Mouse (Mus musculus) embryonic stem cell, embryonic (primary cell): ENCODE data around the gene Clptm1.

Experiments
- CTCF ChIA-PET, 4 experiments: fragments of 300-600 bp in 2 of 4; fragments of 350-600 bp in 2 of 4; sonication (Branson Sonifier 250); formaldehyde crosslinking; loops; one replicate each; lab custom pipeline; 2022; ENCODE audit warnings: inconsistent platforms in 2 of 4; lab: Charles Lee
- POLR2A ChIA-PET, 4 experiments: fragments of 300-600 bp in 2 of 4; fragments of 350-600 bp in 2 of 4; sonication (Branson Sonifier 250); formaldehyde crosslinking; loops; one replicate each; lab custom pipeline; 2022; ENCODE audit warnings: antibody characterized with exemption in 4 of 4, inconsistent platforms in 1 of 4; lab: Charles Lee

The Clptm1 gene

DNA sequence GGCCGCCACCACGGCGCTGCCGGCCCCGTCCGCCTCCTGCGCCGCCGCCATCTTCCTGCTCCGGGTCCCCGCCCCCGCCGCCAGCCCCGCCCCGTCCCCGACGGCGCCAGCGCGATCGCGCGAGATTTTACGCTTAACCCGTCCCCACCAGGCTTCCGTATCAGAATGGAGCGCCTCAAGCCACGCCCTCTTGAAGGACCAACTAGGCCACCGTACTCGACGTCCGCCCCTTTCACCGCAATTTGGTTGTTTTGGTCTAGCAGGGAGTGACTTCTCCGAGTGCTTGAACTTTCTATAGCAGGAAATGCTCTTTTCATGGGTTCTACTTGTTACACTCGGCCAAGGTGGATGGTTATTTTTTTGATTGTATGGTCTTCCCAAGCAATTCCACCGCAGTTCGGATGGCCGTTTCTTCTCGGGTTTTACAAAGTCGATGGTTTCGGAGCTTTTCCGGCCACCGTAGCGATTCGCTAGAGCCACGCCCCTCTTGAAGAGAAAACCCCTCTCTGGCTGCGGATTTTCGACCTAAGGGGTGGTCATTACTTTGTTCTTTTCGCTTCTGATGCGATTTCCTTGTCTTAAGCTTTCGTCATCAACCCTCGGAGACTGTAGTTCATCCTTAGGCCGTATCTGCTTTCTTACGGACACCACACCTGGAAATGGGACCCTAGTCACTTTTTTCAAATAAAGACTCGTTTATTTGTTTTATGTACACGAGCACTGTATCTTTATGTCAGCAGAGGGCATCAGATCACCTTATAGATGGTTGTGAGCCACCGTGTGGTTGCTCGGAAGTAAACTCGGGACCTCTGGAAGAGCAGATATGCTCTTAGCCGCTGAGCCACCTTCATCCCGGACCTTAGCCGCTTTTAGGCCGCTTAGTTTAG, at the start of gene Clptm1:
TSS of gene Clptm1 (minus strand) at position 79 of the 887 bp plus-strand sequence.
- ChIA-PET POLR2A (interaction anchor here in 3 of 4 experiments (0.6 to 10.9 kb wide), 46 partner anchors 9 to 191 kb away, joined by 3 to 314 read pairs (median 4); partner anchors contain the start of genes Apoe (in 3 of the 3), Apoc1 (in 2 of the 3), Tomm40 (in 2 of the 3) and Bcam (in 1 of the 3)), CTCF (interaction anchor here (0.5 to 5.5 kb wide), 27 partner anchors 9 to 551 kb away, joined by 3 to 156 read pairs (median 3); partner anchors contain the start of genes Apoe (in 2 of the 4) and Tomm40 (in 1 of the 4))

DNA sequence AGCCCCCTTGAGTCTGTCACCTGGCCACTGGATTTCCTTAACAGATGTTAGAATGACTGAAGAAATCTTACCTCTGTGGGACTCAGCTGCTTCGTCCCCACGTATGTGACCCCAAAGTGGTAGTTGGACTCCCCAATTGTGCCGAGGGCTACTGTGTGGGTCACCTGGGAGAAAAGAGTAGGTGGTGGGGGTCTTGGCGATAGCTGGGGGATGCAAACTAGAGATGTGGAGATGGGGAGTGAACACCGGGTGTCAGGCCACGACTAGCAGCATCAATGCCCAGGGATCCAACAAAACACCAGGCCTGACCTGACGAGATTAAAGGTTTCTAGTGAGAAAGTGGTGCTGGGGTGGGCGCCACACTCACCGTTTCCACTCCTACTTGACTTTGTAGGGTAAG, 48.8 kb upstream of the Clptm1 start:
- POLR2A ChIA-PET = interaction anchor here in 3 of 4 experiments (1.0 to 19.0 kb wide), 11 partner anchors 14 to 50 kb away, joined by 3 to 415 read pairs (median 23); partner anchors contain the start of genes Apoe (in 3 of the 3), Apoc1 (in 2 of the 3) and Clptm1 (in 1 of the 3)
- CTCF ChIA-PET = interaction anchor here (0.5 to 7.4 kb wide), 12 partner anchors 12 to 308 kb away, joined by 3 to 103 read pairs (median 10); partner anchors contain the start of gene Apoe (in 2 of the 4)

DNA sequence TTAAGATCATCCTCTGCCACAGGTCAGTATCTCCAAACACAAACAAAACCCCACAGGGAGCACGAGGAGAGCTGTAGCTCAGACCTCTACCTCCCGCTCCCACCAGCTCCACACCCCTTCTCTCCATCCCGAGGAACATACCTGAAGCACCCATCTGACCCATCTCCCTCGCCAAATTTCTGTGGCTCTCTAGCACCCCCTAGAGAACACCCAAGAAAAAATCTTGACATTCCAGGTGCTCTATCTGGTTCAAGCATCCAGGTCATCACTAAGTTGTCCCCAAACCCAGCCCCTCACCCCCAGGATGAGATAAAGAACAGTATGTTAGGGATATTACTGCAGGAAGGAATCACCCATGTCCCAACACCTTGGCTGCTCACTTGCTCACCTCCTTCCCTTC, 48.4 kb upstream of the Clptm1 start:
- POLR2A ChIA-PET = interaction anchor here in 3 of 4 experiments (1.0 to 19.0 kb wide), 13 partner anchors 10 to 182 kb away, joined by 3 to 415 read pairs (median 6); partner anchors contain the start of genes Apoe (in 3 of the 3), Apoc1 (in 2 of the 3) and Clptm1 (in 1 of the 3)
- CTCF ChIA-PET = interaction anchor here (0.5 to 7.4 kb wide), 18 partner anchors 10 to 308 kb away, joined by 3 to 103 read pairs (median 10); partner anchors contain the start of gene Apoe (in 3 of the 4)

- ChIA-PET POLR2A (interaction anchor here (0.8 to 19.0 kb wide), 20 partner anchors 9 to 181 kb away, joined by 3 to 415 read pairs (median 4); partner anchors contain the start of genes Apoe (in 3 of the 4), Apoc1 (in 2 of the 4), Clptm1 (in 1 of the 4) and Nectin2 (in 1 of the 4)), CTCF (interaction anchor here (0.5 to 7.4 kb wide), 29 partner anchors 10 to 307 kb away, joined by 3 to 103 read pairs (median 4); partner anchors contain the start of genes Apoe (in 3 of the 4), Clptm1 (in 2 of the 4) and Nectin2 (in 1 of the 4))
Measured at GRCm38 (mm10) chr7:19712414-19712813, 47.6 kb upstream of the Clptm1 start.

GRCm38 (mm10) chr7:19710650-19711049, 45.8 kb upstream of the Clptm1 start:
- CTCF ChIA-PET = interaction anchor here (0.5 to 7.4 kb wide), 13 partner anchors 8 to 167 kb away, joined by 3 to 86 read pairs (median 4); partner anchors contain the start of gene Apoe (in 1 of the 4)

GRCm38 (mm10) chr7:19705271-19705670, 40.4 kb upstream of the Clptm1 start:
- ChIA-PET POLR2A (interaction anchor here in 2 of 4 experiments (0.7 to 19.8 kb wide), 9 partner anchors 8 to 190 kb away, joined by 3 to 415 read pairs (median 5); partner anchors contain the start of genes Tomm40 (in 2 of the 2), Apoc1 (in 1 of the 2) and Clptm1 (in 1 of the 2)), CTCF (interaction anchor here in 2 of 4 experiments (1.1 to 7.9 kb wide), 2 partner anchors 8 to 10 kb away, joined by 4 to 86 read pairs; partner anchors contain the start of gene Tomm40 (in 2 of the 2))

More at GRCm38 (mm10) chr7:19710650-19711049, 45.8 kb upstream of the Clptm1 start:
- POLR2A ChIA-PET = interaction anchor here in 3 of 4 experiments (0.7 to 19.0 kb wide), 9 partner anchors 12 to 159 kb away, joined by 3 to 415 read pairs (median 5); partner anchors contain the start of genes Apoe (in 3 of the 3) and Apoc1 (in 2 of the 3)

DNA sequence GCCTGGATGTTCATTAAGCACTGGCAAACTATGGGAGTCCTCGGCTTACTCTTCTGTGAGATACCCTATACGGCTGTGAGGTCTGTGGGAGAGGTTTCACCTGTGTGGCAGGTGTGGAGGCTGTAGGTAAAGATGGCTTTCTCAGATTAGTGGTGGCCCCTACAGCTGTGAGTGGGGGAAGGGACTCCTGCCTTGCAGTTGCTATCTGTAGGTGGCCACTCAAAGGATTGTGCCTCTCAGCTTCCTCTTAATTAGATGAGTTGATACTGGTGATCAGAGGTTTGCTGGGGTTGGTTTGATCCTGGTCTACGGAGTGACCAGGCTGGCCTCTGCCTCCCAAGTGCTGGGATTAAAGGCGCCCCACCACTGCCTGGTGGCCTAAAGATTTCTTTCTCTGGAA, 39.6 kb upstream of the Clptm1 start:
- ChIA-PET CTCF (interaction anchor here in 1 of 4 experiments (7.9 kb wide), 1 partner anchor 8 kb away, joined by 86 read pairs; the partner anchor contains the start of gene Tomm40), POLR2A (interaction anchor here in 3 of 4 experiments (0.6 to 19.8 kb wide), 10 partner anchors 9 to 280 kb away, joined by 3 to 415 read pairs (median 80); partner anchors contain the start of genes Clptm1 (in 2 of the 3), Tomm40 (in 2 of the 3) and Apoc1 (in 1 of the 3))

DNA sequence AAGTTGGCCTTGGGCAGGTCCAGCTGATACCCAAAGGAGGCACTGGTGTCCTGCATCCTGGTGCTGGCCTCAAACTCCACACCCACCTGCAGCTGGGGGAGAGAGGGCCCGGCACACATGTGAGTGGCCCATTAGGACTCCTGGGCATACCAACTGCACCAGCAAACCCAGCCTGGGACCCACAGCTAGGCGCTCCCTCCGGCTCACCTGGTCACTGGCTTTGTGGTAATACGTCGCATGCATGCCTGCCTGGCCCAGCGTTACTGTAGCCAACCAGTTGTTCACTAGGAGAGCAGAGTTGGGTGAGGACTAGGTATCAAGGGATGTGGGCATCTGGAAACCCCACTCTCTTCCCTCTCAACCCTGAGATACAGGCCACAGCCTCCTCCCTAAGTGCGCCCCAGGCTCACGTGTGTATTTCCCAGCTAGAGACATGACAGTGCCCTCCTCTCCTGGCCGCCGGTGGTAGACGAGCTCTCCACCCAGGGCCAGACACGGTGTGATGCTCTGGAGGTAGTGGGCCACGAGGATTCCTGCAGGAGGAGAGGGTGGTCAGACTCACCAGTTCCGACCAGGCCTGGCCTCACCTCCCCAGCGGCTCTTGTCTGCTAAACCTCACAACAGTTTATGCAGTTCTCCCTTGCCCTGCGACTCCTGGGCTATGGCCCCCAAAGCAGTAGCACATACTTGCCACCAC, 38.2 kb upstream of the Clptm1 start:
- CTCF ChIA-PET = interaction anchor here (0.6 to 9.6 kb wide), 14 partner anchors 9 to 114 kb away, joined by 3 to 156 read pairs (median 3); partner anchors contain the start of genes Clptm1 (in 1 of the 4) and Tomm40 (in 1 of the 4)

DNA sequence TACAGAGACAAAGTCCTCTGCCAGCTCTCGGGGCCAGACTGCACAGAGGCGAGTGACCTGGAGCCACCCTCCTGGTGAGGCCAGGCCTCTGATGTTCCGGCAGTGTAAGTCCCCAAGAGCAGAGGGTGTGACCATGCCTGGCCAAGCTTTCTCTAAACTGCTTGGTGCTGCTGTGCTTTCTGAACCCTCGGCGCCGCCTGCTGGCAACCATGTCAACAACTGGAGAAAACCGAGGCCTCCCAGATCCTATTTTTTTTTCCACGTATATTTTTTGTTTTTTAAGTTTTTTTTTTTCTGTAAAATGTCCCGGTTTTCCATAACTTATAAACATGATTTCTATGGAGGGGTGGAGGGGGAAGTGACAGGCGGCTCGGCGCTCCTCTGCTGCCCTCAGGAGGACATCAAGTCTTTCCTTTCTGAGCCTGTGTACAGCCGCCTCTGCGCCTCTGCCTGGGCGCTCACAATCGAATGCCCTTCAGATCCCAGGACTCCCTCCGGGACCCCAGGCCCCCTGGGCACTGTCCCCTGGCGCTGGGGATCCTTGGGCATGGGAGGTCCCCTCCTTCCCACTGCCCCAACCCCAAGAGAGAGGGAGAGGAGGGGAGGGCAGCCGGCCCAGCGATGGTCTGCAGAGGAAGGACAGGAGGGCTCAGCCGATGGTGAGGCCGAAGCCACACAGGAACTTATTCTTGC, 36.4 kb upstream of the Clptm1 start:
- CTCF ChIA-PET = interaction anchor here (0.5 to 9.6 kb wide), 46 partner anchors 8 to 465 kb away, joined by 3 to 156 read pairs (median 4); partner anchors contain the start of genes Clptm1 (in 3 of the 4), Tomm40 (in 3 of the 4), Apoc1 (in 1 of the 4) and Apoc4 (in 1 of the 4)

More for the DNA sequence above, 38.2 kb upstream of the Clptm1 start:
- POLR2A ChIA-PET = interaction anchor here (0.6 to 19.8 kb wide), 19 partner anchors 9 to 88 kb away, joined by 3 to 415 read pairs (median 10); partner anchors contain the start of genes Apoc1 (in 2 of the 4), Apoc4 (in 2 of the 4), Clptm1 (in 2 of the 4) and Gm44805 (in 2 of the 4)

GRCm38 (mm10) chr7:19700299-19701068, 35.7 kb upstream of the Clptm1 start:
- POLR2A ChIA-PET = interaction anchor here (0.6 to 19.8 kb wide), 89 partner anchors 10 to 492 kb away, joined by 3 to 415 read pairs (median 5); partner anchors contain the start of genes Clptm1 (in 3 of the 4), Tomm40 (in 3 of the 4), Apoc1 (in 2 of the 4) and Apoc2 (in 2 of the 4)
- CTCF ChIA-PET = interaction anchor here (0.5 to 9.6 kb wide), 51 partner anchors 8 to 464 kb away, joined by 3 to 156 read pairs (median 4); partner anchors contain the start of genes Clptm1 (in 3 of the 4), Tomm40 (in 3 of the 4), Apoc1 (in 1 of the 4) and Apoc4 (in 1 of the 4)

More for the DNA sequence above, 36.4 kb upstream of the Clptm1 start:
- POLR2A ChIA-PET = interaction anchor here (0.6 to 19.8 kb wide), 73 partner anchors 10 to 492 kb away, joined by 3 to 415 read pairs (median 5); partner anchors contain the start of genes Tomm40 (in 4 of the 4), Clptm1 (in 3 of the 4), Apoc1 (in 2 of the 4) and Apoc2 (in 2 of the 4)

GRCm38 (mm10) chr7:19699827-19700148, 35.0 kb upstream of the Clptm1 start:
- POLR2A ChIA-PET = interaction anchor here (0.5 to 19.8 kb wide), 99 partner anchors 8 to 491 kb away, joined by 3 to 415 read pairs (median 5); partner anchors contain the start of genes Clptm1 (in 3 of the 4), Tomm40 (in 3 of the 4), Apoc1 (in 2 of the 4) and Apoc2 (in 2 of the 4)
- CTCF ChIA-PET = interaction anchor here (0.5 to 9.6 kb wide), 27 partner anchors 11 to 336 kb away, joined by 3 to 156 read pairs (median 6); partner anchors contain the start of genes Clptm1 (in 3 of the 4) and Tomm40 (in 3 of the 4)

GRCm38 (mm10) chr7:19698907-19699826, 34.3 kb upstream of the Clptm1 start, which contains the start of gene Apoe:
Apoe (minus strand) TSS chr7:19699188.
- CTCF ChIA-PET = interaction anchor here (0.5 to 9.6 kb wide), 26 partner anchors 13 to 294 kb away, joined by 3 to 156 read pairs (median 5); partner anchors contain the start of genes Tomm40 (in 3 of the 4) and Clptm1 (in 2 of the 4)
- POLR2A ChIA-PET = interaction anchor here (0.5 to 19.8 kb wide), 115 partner anchors 8 to 526 kb away, joined by 3 to 415 read pairs (median 5); partner anchors contain the start of genes Clptm1 (in 3 of the 4), Tomm40 (in 3 of the 4), Apoc1 (in 2 of the 4) and Apoc2 (in 2 of the 4)
